Mouse (Mus musculus) lung, embryonic 15.5 days (tissue): ENCODE measurements at regions not wholly inside any gene's neighbourhood (a gene's known extent, or its start where the extent isn't known, plus 50 kb on each side); places are given as distances from the start of the nearest gene placed in this dataset.
A peak's percentile ranks its signal among the peaks of the same experiment; 100 is the strongest.

Source experiments
- ATAC-seq: fragments of 200-750 bp; cut with Nextera tagmentation; 2 replicates; pipeline ENCODE4 v1.8.0; 2017; ENCODE audit warnings: moderate number of reproducible peaks, borderline replicate concordance; ENCODE audit not compliant: low FRiP score, low TSS enrichment; ENCODE audit errors: extremely low read depth
- H3K27ac ChIP-seq: fragments of 300-500 bp; sonication (generic); 2 replicates; pipeline ENCODE4 v1.5.1; 2015; ENCODE audit warnings: moderate library complexity, mild to moderate bottlenecking, inconsistent platforms
- H3K27me3 ChIP-seq: fragments of 300-500 bp; sonication (generic); 2 replicates; pipeline ENCODE4 v1.6.1; 2015; ENCODE audit warnings: inconsistent platforms
- H3K36me3 ChIP-seq: fragments of 300-500 bp; sonication (generic); 2 replicates; pipeline ENCODE4 v1.6.1; 2015; ENCODE audit warnings: inconsistent platforms
- H3K4me1 ChIP-seq: fragments of 300-500 bp; sonication (generic); 2 replicates; pipeline ENCODE4 v1.6.1; 2015; ENCODE audit warnings: inconsistent platforms
- H3K4me2 ChIP-seq: fragments of 300-500 bp; sonication (generic); 2 replicates; pipeline ENCODE4 v1.6.1; 2015; ENCODE audit warnings: inconsistent platforms, mild to moderate bottlenecking, moderate library complexity
- H3K4me3 ChIP-seq: fragments of 300-500 bp; sonication (generic); 2 replicates; pipeline ENCODE4 v1.5.1; 2015; ENCODE audit warnings: mild to moderate bottlenecking, inconsistent platforms
- H3K9ac ChIP-seq: fragments of 300-500 bp; sonication (generic); 2 replicates; pipeline ENCODE4 v1.6.1; 2015; ENCODE audit warnings: inconsistent platforms
- H3K9me3 ChIP-seq: fragments of 300-500 bp; sonication (generic); 2 replicates; pipeline ENCODE4 v1.6.1; 2016; ENCODE audit warnings: inconsistent platforms
- WGBS: fragments of 180-500 bp; shearing (Covaris S2); methylation state at CpG from one replicate; pipeline ENCODE4 v1.1.7; 2015; 5-methylcytosine and 5-hydroxymethylcytosine counted together

- Histone ChIP-seq H3K27ac (no peak overlapping the region), H3K9ac (no peak overlapping the region), H3K4me1 (no peaks in the 10 kb centered on the region), H3K9me3 (no peaks in the 10 kb centered on the region), H3K36me3 (no peaks in the 10 kb centered on the region), H3K4me2 (no peak overlapping the region), H3K27me3 (no peaks in the 10 kb centered on the region), H3K4me3 (no peak overlapping the region)
- WGBS, result 89% methylated on average over 1 of the region's 1 CpGs
- ATAC-seq, result no peak
These were observed 305.9 kb downstream of the Brinp1 start for GRCm38 (mm10) chr4:68648311-68648710.

DNA sequence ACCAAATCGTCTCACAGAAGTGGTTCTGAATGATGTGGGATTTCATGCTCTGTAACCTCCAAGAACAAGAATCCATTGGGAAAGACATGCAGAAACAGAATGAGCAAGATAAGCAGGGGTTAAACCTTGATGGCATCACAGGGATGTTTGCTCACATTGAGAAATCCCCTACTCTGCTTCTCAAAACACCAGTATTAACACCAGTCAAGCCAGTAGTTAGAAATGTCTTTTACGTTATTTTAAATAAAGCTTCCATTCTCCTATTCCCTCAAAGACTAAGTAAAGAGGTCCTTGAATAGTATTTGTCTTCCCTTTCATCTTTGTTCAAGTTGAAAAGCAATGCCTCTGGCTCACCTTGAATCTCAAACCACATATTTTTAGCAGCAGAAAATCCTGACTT, 320.9 kb downstream of the Brinp1 start:
- Histone ChIP-seq H3K9me3 (no peaks in the 10 kb centered on the region), H3K4me2 (no peak overlapping the region), H3K4me3 (no peak overlapping the region), H3K9ac (no peak overlapping the region), H3K4me1 (no peaks in the 10 kb centered on the region), H3K27me3 (no peaks in the 10 kb centered on the region), H3K27ac (no peak overlapping the region), H3K36me3 (no peaks in the 10 kb centered on the region)
- ATAC-seq, result peak; percentile 82; the same call in 1 of the 2 replicates
- WGBS, result 55% methylated on average over 2 of the region's 2 CpGs

GRCm38 (mm10) chr4:68624025-68624342, 330.2 kb downstream of the Brinp1 start:
- WGBS, result 61% methylated on average over 4 of the region's 4 CpGs
- ATAC-seq, result no peak

DNA sequence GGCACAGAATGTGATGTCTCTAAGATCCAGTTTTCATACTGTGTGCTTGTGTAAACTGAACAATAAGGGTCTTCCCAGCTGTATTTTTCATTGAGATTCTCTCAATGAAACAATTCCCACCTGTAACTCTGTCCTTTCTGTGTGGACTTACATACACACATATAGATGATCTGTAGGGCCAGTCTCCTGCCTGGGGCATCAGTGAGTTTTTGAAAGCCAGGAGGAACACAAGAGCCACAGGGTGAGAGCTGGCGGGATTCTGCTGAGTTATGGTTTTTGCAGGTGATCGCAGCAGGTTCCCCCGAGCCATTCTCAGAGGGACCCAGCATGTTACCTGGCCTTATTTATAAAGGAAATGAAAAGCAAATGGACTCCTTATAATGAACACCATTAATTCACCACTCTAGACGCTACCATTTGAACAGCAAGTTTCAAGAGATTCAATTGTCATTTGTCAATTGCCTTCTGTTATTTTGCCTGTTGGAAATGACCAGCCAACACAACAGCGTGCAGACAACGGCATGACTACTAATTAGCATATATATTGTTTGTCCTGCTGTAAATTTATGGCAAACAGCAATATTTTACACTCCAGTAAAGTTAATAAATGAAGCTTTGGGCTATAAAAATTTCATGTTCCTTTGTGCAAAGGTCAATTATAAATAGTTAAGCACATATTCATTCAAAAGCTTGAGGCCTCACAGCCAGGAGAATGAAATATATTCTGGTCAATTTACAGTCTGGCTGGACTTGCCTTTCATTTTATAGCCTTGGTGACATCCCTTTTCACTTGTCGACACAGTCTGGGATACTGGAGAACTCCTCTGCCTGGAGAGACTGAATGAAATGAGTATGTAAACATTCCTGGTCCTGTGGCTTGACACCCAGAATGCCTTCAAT, 330.8 kb downstream of the Brinp1 start:
- no peak overlapping the region for H3K9ac ChIP-seq
- no peak for ATAC-seq
- H3K4me3 ChIP-seq, result no peak overlapping the region
- H3K9me3 ChIP-seq, result no peaks in the 10 kb centered on the region
- H3K27me3 ChIP-seq, result no peaks in the 10 kb centered on the region
- WGBS, result 81% methylated on average over 7 of the region's 7 CpGs
- no peak overlapping the region for H3K4me2 ChIP-seq
- H3K27ac ChIP-seq, result no peak overlapping the region
- no peaks in the 10 kb centered on the region for H3K36me3 ChIP-seq
- no peaks in the 10 kb centered on the region for H3K4me1 ChIP-seq

More at GRCm38 (mm10) chr4:68624025-68624342, 330.2 kb downstream of the Brinp1 start:
- no peaks in the 10 kb centered on the region for H3K36me3 ChIP-seq
- no peaks in the 10 kb centered on the region for H3K4me1 ChIP-seq
- no peak overlapping the region for H3K9ac ChIP-seq
- no peak overlapping the region for H3K27ac ChIP-seq
- H3K4me3 ChIP-seq, result no peak overlapping the region
- H3K4me2 ChIP-seq, result no peak overlapping the region
- H3K9me3 ChIP-seq, result no peaks in the 10 kb centered on the region
- H3K27me3 ChIP-seq, result no peaks in the 10 kb centered on the region

DNA sequence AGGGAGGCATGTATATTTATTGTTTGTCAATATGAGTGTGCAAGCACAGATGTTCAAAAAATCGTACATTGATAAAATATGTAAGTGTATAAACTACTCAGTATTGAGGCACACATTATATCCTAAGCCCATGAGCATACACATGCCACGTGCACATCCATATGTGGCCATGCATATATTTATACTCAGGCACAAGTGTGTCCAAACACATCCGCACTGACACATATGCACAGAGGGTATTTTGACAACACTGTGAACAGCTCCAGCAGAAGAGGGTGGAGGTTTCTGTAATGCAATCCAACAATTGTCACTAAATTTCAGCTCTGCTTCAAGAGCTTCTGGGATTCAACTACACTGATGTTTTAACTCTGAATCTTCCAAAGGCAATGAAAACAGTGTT, 333.6 kb downstream of the Brinp1 start:
- no peaks in the 10 kb centered on the region for H3K36me3 ChIP-seq
- no peak for ATAC-seq
- 80% methylated on average over 3 of the region's 3 CpGs for whole genome bisulfite sequencing

DNA sequence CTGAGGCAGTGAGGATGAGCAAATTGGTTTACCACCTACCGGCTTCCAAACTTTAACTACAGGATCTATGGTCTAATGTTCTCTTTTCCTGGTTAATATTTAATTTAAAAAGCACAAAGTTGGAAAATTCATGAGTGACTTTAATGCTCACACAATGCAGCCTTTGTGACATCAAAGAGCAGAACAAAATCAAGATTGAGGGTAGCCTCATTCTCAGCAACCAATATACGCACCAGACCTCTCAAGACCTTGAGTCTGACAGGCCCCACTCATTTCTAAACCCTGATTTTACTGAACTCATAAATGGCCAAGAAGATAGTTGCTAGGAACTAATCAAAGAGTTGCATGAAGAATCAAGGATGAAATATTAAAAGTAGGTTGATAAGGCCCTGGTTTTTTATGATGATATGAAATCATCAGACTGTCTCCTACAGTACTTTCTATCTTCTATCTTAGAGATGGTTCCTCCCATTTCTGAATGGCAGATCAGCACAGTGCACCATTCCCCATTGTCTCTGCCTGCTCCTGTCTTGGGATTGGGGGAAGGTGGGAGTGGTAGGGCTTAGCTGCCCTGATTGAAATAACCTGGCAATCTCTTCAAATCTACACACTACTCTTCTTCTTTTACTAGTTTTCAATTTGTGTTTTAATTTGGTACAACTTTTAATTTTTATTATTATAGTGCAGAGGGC, 338.3 kb downstream of the Brinp1 start:
- Histone ChIP-seq H3K9me3 (no peaks in the 10 kb centered on the region), H3K36me3 (no peaks in the 10 kb centered on the region), H3K4me2 (no peak overlapping the region), H3K4me3 (no peak overlapping the region), H3K4me1 (no peaks in the 10 kb centered on the region), H3K9ac (no peak overlapping the region), H3K27me3 (no peaks in the 10 kb centered on the region), H3K27ac (no peak overlapping the region)
- WGBS, result 74% methylated on average over 2 of the region's 2 CpGs
- no peak; the same call in 1 of the 2 replicates for ATAC-seq

More for the DNA sequence above, 333.6 kb downstream of the Brinp1 start:
- H3K27me3 ChIP-seq, result no peaks in the 10 kb centered on the region
- no peaks in the 10 kb centered on the region for H3K4me1 ChIP-seq
- H3K4me2 ChIP-seq, result no peak overlapping the region
- H3K9ac ChIP-seq, result no peak overlapping the region
- H3K4me3 ChIP-seq, result no peak overlapping the region
- no peaks in the 10 kb centered on the region for H3K9me3 ChIP-seq
- H3K27ac ChIP-seq, result no peak overlapping the region

DNA sequence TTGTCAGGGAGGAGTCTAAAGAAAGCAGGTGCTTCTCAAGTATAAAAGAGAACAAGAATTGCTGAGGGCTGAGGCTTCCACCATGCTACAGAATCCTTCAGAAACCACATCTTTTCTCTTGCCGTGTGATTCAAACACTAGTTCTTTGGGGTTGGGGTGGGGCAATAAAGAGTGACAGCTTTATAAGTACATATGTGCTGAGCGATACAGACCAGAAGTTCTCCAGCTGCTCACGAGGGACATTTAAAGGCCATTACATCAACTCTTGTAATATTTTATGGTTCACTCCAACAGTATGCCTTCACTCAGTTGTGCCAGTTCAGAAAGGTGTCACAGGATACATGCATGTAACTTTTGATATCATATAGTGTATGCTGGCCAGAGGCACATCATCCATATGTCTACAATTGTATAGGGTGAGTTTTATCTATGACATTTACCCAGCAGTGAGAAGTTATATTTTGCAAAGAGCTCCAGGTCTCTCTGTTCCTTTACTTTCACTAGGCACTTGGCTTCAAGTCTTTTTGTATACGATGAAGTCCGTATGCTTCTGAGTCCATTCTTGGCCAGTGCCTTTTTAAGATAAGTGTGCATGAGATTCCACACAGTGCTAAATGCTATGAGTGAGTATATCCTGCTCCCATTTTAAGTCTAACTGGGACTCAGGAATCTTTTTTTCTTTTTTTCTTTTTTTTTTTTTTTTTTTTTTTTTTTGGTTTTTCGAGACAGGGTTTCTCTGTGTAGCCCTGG, 341.8 kb downstream of the Brinp1 start:
- WGBS, result 73% methylated on average over 5 of the region's 6 CpGs
- no peaks in the 10 kb centered on the region for H3K4me1 ChIP-seq
- no peak overlapping the region for H3K4me2 ChIP-seq
- 0 out of 2 replicates have a peak, but pooled peaks have one; percentile 11 for ATAC-seq
- no peaks in the 10 kb centered on the region for H3K36me3 ChIP-seq
- H3K9ac ChIP-seq, result no peak overlapping the region
- H3K9me3 ChIP-seq, result no peaks in the 10 kb centered on the region
- H3K27ac ChIP-seq, result no peak overlapping the region
- H3K4me3 ChIP-seq, result no peak overlapping the region
- H3K27me3 ChIP-seq, result no peaks in the 10 kb centered on the region

- Histone ChIP-seq H3K4me3 (no peak overlapping the region), H3K4me2 (no peak overlapping the region), H3K9me3 (no peaks in the 10 kb centered on the region), H3K27ac (no peak overlapping the region), H3K27me3 (no peaks in the 10 kb centered on the region), H3K4me1 (no peaks in the 10 kb centered on the region), H3K9ac (no peak overlapping the region), H3K36me3 (no peaks in the 10 kb centered on the region)
- no peak for ATAC-seq
- WGBS, result 60% methylated on average over 1 of the region's 1 CpGs
These were observed 358.9 kb downstream of the Brinp1 start for GRCm38 (mm10) chr4:68595256-68595655.

- Histone ChIP-seq H3K9ac (no peak overlapping the region), H3K9me3 (no peaks in the 10 kb centered on the region), H3K36me3 (no peaks in the 10 kb centered on the region), H3K27me3 (no peaks in the 10 kb centered on the region), H3K4me2 (no peak overlapping the region), H3K4me3 (no peak overlapping the region), H3K4me1 (no peaks in the 10 kb centered on the region), H3K27ac (no peak overlapping the region)
- WGBS, result 67% methylated on average over 5 of the region's 5 CpGs
- no peak for ATAC-seq
These were observed 378.8 kb downstream of the Brinp1 start for GRCm38 (mm10) chr4:68575375-68575774.

- Histone ChIP-seq H3K27me3 (no peaks in the 10 kb centered on the region), H3K9me3 (no peaks in the 10 kb centered on the region), H3K4me1 (no peaks in the 10 kb centered on the region), H3K36me3 (no peaks in the 10 kb centered on the region), H3K4me3 (no peak overlapping the region), H3K27ac (0 out of 2 replicates have a peak overlapping the region, but pooled peaks have one; percentile 6), H3K9ac (no peak overlapping the region), H3K4me2 (no peak overlapping the region)
- WGBS, result 59% methylated on average over 4 of the region's 4 CpGs
- no peak for ATAC-seq
These were observed 379.5 kb downstream of the Brinp1 start for GRCm38 (mm10) chr4:68574610-68575167.

DNA sequence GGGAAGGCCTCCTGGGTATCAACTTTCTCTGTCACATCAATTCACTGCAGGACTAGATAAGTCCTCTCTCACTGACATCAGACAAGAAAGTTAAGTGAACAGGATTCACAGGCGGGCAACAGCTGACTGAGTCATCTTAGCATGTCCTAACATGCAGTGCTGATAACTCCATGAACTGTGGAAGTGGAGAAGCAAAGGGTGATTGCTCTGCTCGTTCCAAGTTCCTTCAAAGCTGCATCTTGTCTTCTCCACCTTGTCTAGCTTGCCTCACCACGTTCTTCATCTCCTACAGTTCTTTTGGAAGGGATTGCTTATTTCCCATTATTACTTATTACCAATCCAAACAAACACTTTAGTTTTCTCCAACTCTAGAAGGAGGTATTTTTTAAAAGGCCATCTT, 380.9 kb downstream of the Brinp1 start:
- Histone ChIP-seq H3K27me3 (no peaks in the 10 kb centered on the region), H3K4me1 (no peaks in the 10 kb centered on the region), H3K9me3 (no peaks in the 10 kb centered on the region), H3K4me3 (no peak overlapping the region), H3K4me2 (no peak overlapping the region), H3K27ac (peak overlapping the region; percentile 51; the same call in 1 of the 2 replicates), H3K9ac (no peak overlapping the region), H3K36me3 (no peaks in the 10 kb centered on the region)
- ATAC-seq, result peak; percentile 85
- 23% methylated on average over 3 of the region's 3 CpGs for WGBS
